Mouse (Mus musculus) adrenal gland, adult 8-10 months (tissue): ENCODE results near the gene Rassf8. TPM values are rescaled to one million over a fixed set of nuclear protein-coding genes. Genes with fewer than 3 reads are reported as not detected.

Experiments
- DNase-seq: peaks from one replicate; pipeline ENCODE4 v3.0.0; 2022
- total RNA-seq, 4 experiments: library from RNA; stranded (reverse); gene quantifications; 2 replicates each; pipeline ENCODE4 v1.2.4; 2022

Gene Rassf8
- total RNA-seq, 4 experiments from 2014 or later: 72.3 to 88.2 (median 80.0) TPM

GRCm38 (mm10) chr6:145862739-145863064, 116.2 kb downstream of the Rassf8 start:
- no peak for DNase-seq

DNA sequence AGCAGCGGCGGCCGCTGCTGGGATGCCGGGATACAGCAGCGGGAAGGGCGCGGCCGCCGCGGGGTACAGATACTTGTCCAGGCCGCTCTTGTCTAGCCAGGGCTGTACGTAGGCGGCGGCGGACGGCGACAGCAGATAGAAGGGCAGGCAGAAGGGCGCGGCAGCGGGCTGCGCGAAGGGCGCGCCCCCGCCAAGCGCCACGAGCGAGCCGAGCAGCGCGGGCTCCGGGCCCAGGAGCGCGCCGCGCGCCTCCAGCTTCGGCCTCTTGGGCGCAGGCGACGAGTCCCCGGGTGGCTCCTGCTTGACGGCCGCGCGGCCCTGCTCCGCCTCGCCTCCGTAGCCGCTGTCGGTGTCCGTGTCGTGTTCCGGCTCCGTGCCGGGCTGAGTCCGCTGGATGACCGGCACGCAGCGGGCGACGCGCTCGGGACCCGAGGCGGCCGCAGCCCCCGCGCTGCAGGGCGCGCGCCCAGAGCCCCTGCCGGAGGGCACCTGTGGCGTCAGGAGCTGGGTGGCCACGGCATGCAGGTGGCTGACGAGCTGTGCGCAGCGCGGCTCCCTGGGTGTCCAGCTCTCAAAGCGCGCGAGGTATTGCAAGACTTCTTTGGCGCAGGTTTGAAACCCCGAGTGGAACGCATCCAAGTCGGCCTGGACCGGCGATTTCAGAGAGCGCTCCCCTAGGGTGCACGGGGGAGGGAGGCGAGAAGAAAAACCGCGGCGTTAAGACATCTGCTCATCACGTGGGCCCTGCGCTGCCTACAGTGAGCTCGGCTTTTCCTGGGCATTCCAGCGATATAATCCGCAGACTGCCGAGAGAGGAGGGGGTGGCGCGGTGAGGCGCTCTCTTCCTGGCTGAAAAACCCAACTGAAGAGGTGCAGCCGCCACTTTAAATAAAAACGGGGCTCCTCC, 116.8 kb downstream of the Rassf8 start:
- DNase-seq: peak; percentile 72

DNA sequence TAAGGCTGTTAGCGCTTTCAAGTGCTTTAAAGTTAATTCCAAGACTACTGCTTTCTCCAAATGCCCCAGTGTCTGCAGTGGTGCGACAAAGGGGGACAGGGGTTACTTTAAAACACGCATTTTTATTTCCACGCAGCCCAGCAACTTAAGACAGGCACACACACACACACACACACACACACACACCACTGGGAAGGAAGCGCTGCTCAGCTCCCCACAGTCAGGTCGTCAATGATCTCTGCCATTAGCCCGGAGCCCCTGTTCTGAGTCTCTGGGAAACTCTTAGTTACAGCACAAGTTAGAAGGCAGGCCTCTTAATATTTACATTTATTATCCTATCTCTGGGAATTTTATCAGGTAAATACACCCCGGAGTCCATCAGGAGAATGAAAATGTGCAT, 117.6 kb downstream of the Rassf8 start:
- DNase-seq: no peak

DNA sequence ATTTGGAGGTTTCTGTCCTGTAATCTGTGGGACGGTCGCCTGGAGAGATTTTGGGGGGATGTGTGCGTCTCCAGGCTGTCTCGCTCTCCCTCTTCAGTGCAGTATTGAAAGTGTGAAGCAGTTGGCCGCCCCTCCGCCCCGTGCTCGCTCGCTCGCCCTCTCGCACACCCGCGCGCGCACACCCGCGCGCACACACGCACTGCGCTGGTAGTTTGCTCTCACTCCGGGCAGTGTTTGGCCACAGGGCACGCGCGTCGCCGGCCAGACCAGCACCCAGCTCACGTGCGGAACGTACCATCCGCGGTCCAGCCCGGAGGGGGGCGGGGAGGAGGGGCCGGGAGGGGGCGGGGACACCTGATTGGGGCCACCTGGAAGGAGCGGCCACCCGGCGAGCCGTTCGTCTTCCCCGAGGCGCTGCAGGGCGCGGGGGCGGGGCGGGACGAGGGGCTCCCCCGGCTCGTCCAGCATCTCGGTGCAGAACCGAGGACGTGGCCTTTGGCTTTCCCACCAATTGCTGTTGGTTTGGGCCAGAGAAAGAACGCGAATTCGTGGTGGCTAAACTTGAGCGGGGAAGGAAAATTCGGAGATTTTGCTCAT, 118.8 kb downstream of the Rassf8 start, which contains the start of gene Bhlhe41:
Gene Bhlhe41 (minus strand): TSS at position 270 of the 597 bp plus-strand sequence.
- peak; percentile 82 for DNase-seq

DNA sequence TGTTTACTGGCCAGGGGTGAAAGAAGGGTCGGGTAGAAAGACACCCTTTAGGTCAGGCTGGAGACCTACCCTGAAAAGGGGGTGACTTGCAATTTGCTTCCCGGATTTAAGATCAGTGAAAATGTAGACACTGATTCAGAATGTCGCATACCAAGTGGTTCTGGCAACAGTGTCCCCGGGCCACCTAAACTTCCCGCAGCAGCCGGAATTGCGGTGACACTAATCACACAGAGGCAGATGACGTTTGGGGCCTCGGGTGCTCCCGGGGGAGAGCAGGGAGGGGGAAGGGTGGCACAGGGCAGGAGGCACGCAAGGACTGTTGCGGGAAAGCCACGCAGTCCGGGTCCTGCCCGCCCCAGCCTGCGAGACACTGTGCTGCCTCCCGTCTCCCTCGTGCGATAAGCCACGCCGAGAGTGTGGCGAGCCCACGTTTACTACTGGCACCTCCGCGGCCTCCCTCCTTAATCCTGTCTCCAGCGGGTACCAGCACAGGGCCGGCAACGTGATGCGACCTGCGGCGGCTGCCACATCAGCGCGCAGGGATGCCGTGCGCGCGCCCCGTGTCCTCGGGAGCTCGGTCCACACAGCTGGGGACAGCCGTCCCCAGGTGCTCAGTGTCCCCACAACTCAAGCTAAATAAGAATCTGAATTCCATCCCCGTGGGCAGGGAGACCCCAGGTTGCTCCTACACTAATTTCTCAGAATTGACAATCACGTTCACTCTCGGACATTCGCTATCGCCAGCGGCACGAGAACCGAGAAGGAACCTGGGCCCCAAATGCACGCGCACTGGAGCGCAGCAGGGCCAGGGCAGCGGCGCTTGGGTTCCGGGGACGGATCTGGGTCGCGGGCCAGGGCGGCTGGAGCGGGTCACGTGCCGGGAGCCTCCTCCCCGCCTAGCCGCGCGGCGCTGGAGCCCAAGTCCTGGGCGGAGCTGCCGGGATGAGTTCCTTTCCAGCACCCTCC, 119.6 kb downstream of the Rassf8 start:
- DNase-seq: peak; percentile 91

- no peak for DNase-seq
Observed at GRCm38 (mm10) chr6:145867111-145867510, 120.6 kb downstream of the Rassf8 start.

Other genes with a start within 250 kb of the Rassf8 start
- under 1 TPM; 0.26 to 0.89 (median 0.65) TPM for gene Lmntd1, start 132.4 kb upstream of the Rassf8 start, total RNA-seq
- under 1 TPM in 1 of 4 experiments, not detected in 3; 0.26 TPM for gene Tuba3b, start 131.0 kb upstream of the Rassf8 start, total RNA-seq
- 10 to 100 TPM; 21.7 to 62.2 (median 33.0) TPM for gene Bhlhe41, start 118.8 kb downstream of the Rassf8 start, total RNA-seq
- gene Sspn, start 184.9 kb downstream of the Rassf8 start, total RNA-seq: 10 to 100 TPM; 14.3 to 23.6 (median 19.0) TPM